In genomic region chr2:158611326-158611719, GRCm38 (mm10) we compare ENCODE assay signal across 9 mouse cellular contexts. TPM values are rescaled to one million over a fixed set of nuclear protein-coding genes. Genes with fewer than 3 reads are reported as not detected.
DNase-seq lines count a peak whose midpoint lies in the region; ATAC-seq and TF ChIP-seq lines count a peak whose summit lies in the region.
"Had no signal": no experiment of that assay in that cellular context is flagged by ENCODE, and none has a peak within 500 bp of the region (broad histone marks: within the 10 kb centered on the region; RNA-seq: fewer than 3 reads in every experiment).

No protein-coding gene starts in this region.

- no peak overlapping the region for H3K27ac ChIP-seq in intestine, postnatal 0 days (ENCODE audit: low read depth, low read length)
- H3K27ac ChIP-seq in intestine, embryonic 16.5 days (ENCODE audit: low read length) = no peak overlapping the region
- H3K27ac ChIP-seq in forebrain, embryonic 12.5 days = peak overlapping the region; percentile 91
- peak overlapping the region; percentile 55; the same call in 1 of the 2 replicates for H3K27ac ChIP-seq in midbrain, embryonic 10.5 days (replicated peaks)

- no peak for ATAC-seq in intestine, postnatal 0 days
- ATAC-seq in intestine, embryonic 16.5 days = no peak
- ATAC-seq in G1E (ENCODE audit: extremely low read depth, insufficient number of reproducible peaks, low FRiP score, poor library complexity, severe bottlenecking) = no peak
- no peak for ATAC-seq in forebrain, embryonic 12.5 days (ENCODE audit: low FRiP score)

- H3K4me2 ChIP-seq in intestine, postnatal 0 days (replicated peaks; ENCODE audit: low read depth) = 0 out of 2 replicates have a peak overlapping the region, but pooled peaks have one; percentile 37
- H3K4me2 ChIP-seq in intestine, embryonic 16.5 days (ENCODE audit: low read depth, low read length) = no peak overlapping the region
- peak overlapping the region; percentile 52 for H3K4me2 ChIP-seq in forebrain, embryonic 12.5 days

- H3K4me3 ChIP-seq in intestine, postnatal 0 days (ENCODE audit: low read depth, low read length) = no peak overlapping the region
- H3K4me3 ChIP-seq in intestine, embryonic 16.5 days (ENCODE audit: low read length) = no peak overlapping the region
- H3K4me3 ChIP-seq in G1E (ENCODE audit: low read depth, low read length) = peak overlapping the region; percentile 9; the same call in 1 of the 2 replicates
- peak overlapping the region; percentile 51 for H3K4me3 ChIP-seq in forebrain, embryonic 12.5 days (replicated peaks)
- peak overlapping the region; percentile 48 for H3K4me3 ChIP-seq in midbrain, embryonic 10.5 days

- H3K27me3 ChIP-seq in intestine, postnatal 0 days (replicated peaks; ENCODE audit: control insufficient read depth, insufficient read depth, low read length) = peaks cover 94% of the 10 kb centered on the region
- H3K27me3 ChIP-seq in intestine, embryonic 16.5 days (replicated peaks; ENCODE audit: control insufficient read depth, insufficient read depth, low read length) = peaks cover 93% of the 10 kb centered on the region
- peaks cover 66% of the 10 kb centered on the region for H3K27me3 ChIP-seq in G1E (ENCODE audit: insufficient read depth, low read length)
- peaks cover 99% of the 10 kb centered on the region for H3K27me3 ChIP-seq in forebrain, embryonic 12.5 days
- H3K27me3 ChIP-seq in midbrain, embryonic 10.5 days (ENCODE audit: low read depth, poor library complexity, severe bottlenecking) = peaks cover 100% of the 10 kb centered on the region

- no peak overlapping the region for H3K9ac ChIP-seq in intestine, postnatal 0 days (ENCODE audit: low read depth, low read length)
- H3K9ac ChIP-seq in intestine, embryonic 16.5 days (ENCODE audit: low read depth, low read length) = no peak overlapping the region
- H3K9ac ChIP-seq in forebrain, embryonic 12.5 days = peak overlapping the region; percentile 74

- no peaks in the 10 kb centered on the region for H3K9me3 ChIP-seq in intestine, postnatal 0 days (ENCODE audit: control insufficient read depth)
- no peaks in the 10 kb centered on the region for H3K9me3 ChIP-seq in intestine, embryonic 16.5 days (ENCODE audit: control insufficient read depth, low read length)
- H3K9me3 ChIP-seq in G1E (replicated peaks) = peaks cover 53% of the 10 kb centered on the region
- H3K9me3 ChIP-seq in forebrain, embryonic 12.5 days = no peaks in the 10 kb centered on the region
- no peaks in the 10 kb centered on the region for H3K9me3 ChIP-seq in midbrain, embryonic 10.5 days (replicated peaks)

- no peaks in the 10 kb centered on the region for H3K36me3 ChIP-seq in intestine, postnatal 0 days (ENCODE audit: control insufficient read depth, insufficient read depth)
- no peaks in the 10 kb centered on the region for H3K36me3 ChIP-seq in intestine, embryonic 16.5 days (ENCODE audit: control insufficient read depth, insufficient read depth, low read length)
- H3K36me3 ChIP-seq in G1E (replicated peaks) = no peaks in the 10 kb centered on the region
- H3K36me3 ChIP-seq in forebrain, embryonic 12.5 days (replicated peaks) = 0 out of 2 replicates have a peak, but pooled peaks cover 3% of the 10 kb centered on the region
- no peaks in the 10 kb centered on the region for H3K36me3 ChIP-seq in midbrain, embryonic 10.5 days

- no peak for TF ChIP-seq CTCF in intestine, postnatal 0 days (IDR thresholded peaks at IDR 0.05; ENCODE audit: low read depth)
- TF ChIP-seq CTCF in G1E (IDR thresholded peaks at IDR 0.05; ENCODE audit: low read depth, low read length) = no peak

- 3% methylated on average over 30 of the region's 30 CpGs for WGBS in intestine, postnatal 0 days
- WGBS in intestine, embryonic 16.5 days = under 1% methylated on average over 30 of the region's 30 CpGs
- WGBS in forebrain, embryonic 12.5 days = under 1% methylated on average over 29 of the region's 30 CpGs
- WGBS in midbrain, embryonic 10.5 days = under 1% methylated on average over 30 of the region's 30 CpGs

- DNase-seq in G1E (ENCODE audit: low spot score) = no peak
- peak; percentile 49 for DNase-seq in midbrain, embryonic 10.5 days (ENCODE audit: low spot score)
- no peak for DNase-seq in thymus, postnatal 36 days
- DNase-seq in adrenal gland, adult 2 months = no peak
- DNase-seq in cerebellum, postnatal 4 days (ENCODE audit: low spot score in 2 of 2) = no peak
- DNase-seq: lung, postnatal 36 days had no signal

- H3K4me1 ChIP-seq in intestine, postnatal 0 days (replicated peaks; ENCODE audit: control insufficient read depth, insufficient read depth, low read length) = no peaks in the 10 kb centered on the region
- peaks cover 4% of the 10 kb centered on the region for H3K4me1 ChIP-seq in intestine, embryonic 16.5 days (ENCODE audit: control insufficient read depth, insufficient read depth, low read length)
- peaks cover 45% of the 10 kb centered on the region for H3K4me1 ChIP-seq in G1E (ENCODE audit: insufficient read depth, low read depth, low read length)
- peaks cover 44% of the 10 kb centered on the region for H3K4me1 ChIP-seq in forebrain, embryonic 12.5 days
- H3K4me1 ChIP-seq in midbrain, embryonic 10.5 days = peaks cover 66% of the 10 kb centered on the region

RNA-seq across cellular contexts. Expression of gene Slc32a1, which starts 0.8 kb away (rescaled TPM):
- not detected in 2 replicates for polyA plus RNA-seq in intestine, postnatal 0 days (2015; fragmentation: Nextera tagmentation; extraction: Ambion mirVana)
- not detected in 2 replicates for polyA plus RNA-seq in intestine, embryonic 16.5 days (2015; fragmentation: Nextera tagmentation; extraction: Ambion mirVana)
- total RNA-seq in G1E (2014; fragmentation: Nextera tagmentation) = not detected in 2 replicates
- not detected in 2 replicates for total RNA-seq in G1E (2017)
- polyA plus RNA-seq in G1E (2012) = 0.02 TPM in 1 of 2 replicates, not detected in the other
- 3.8 and 4.3 TPM in 2 replicates for polyA plus RNA-seq in forebrain, embryonic 12.5 days (2016; fragmentation: Nextera tagmentation; extraction: Ambion mirVana)
- 0.25 and 0.68 TPM in 2 replicates for polyA plus RNA-seq in midbrain, embryonic 10.5 days (2016; fragmentation: Nextera tagmentation; extraction: Ambion mirVana)
- not detected for total RNA-seq in adrenal gland, adult 2 months (2021)
- not detected in 2 replicates for polyA plus RNA-seq in adrenal gland, adult 2 months (2012; rRNA removed)

RNA-seq across cellular contexts. Expression of gene Actr5, which starts 13.4 kb away (rescaled TPM):
- polyA plus RNA-seq in intestine, postnatal 0 days (2015; fragmentation: Nextera tagmentation; extraction: Ambion mirVana) = 3.7 and 5.3 TPM in 2 replicates
- polyA plus RNA-seq in intestine, embryonic 16.5 days (2015; fragmentation: Nextera tagmentation; extraction: Ambion mirVana) = 1.0 and 3.8 TPM in 2 replicates
- total RNA-seq in G1E (2014; fragmentation: Nextera tagmentation) (22.5 and 24.7 TPM in 2 replicates), G1E (2017) (20.2 and 22.5 TPM in 2 replicates)
- 18.2 and 19.7 TPM in 2 replicates for polyA plus RNA-seq in G1E (2012)
- polyA plus RNA-seq in forebrain, embryonic 12.5 days (2016; fragmentation: Nextera tagmentation; extraction: Ambion mirVana) = 20.3 and 22.6 TPM in 2 replicates
- 14.1 and 14.8 TPM in 2 replicates for polyA plus RNA-seq in midbrain, embryonic 10.5 days (2016; fragmentation: Nextera tagmentation; extraction: Ambion mirVana)
- 10 to 100 TPM in 1 of 2 experiments, 1 to 10 TPM in 1; 9.1 to 10.1 TPM for total RNA-seq in adrenal gland, adult 2 months (2021)
- 7.1 and 9.0 TPM in 2 replicates for polyA plus RNA-seq in adrenal gland, adult 2 months (2012; rRNA removed)

RNA-seq across cellular contexts. Expression of gene Ppp1r16b, which starts 53.9 kb away (rescaled TPM):
- 3.3 and 3.4 TPM in 2 replicates for polyA plus RNA-seq in intestine, postnatal 0 days (2015; fragmentation: Nextera tagmentation; extraction: Ambion mirVana)
- polyA plus RNA-seq in intestine, embryonic 16.5 days (2015; fragmentation: Nextera tagmentation; extraction: Ambion mirVana) = 3.5 and 4.0 TPM in 2 replicates
- total RNA-seq in G1E (2014; fragmentation: Nextera tagmentation) = 0.34 and 0.75 TPM in 2 replicates
- 0.06 and 0.16 TPM in 2 replicates for total RNA-seq in G1E (2017)
- not detected in 2 replicates for polyA plus RNA-seq in G1E (2012)
- polyA plus RNA-seq in forebrain, embryonic 12.5 days (2016; fragmentation: Nextera tagmentation; extraction: Ambion mirVana) = 2.9 and 3.2 TPM in 2 replicates
- 3.6 and 3.7 TPM in 2 replicates for polyA plus RNA-seq in midbrain, embryonic 10.5 days (2016; fragmentation: Nextera tagmentation; extraction: Ambion mirVana)
- 10 to 100 TPM in 1 of 2 experiments, 1 to 10 TPM in 1; 9.3 to 13.3 TPM for total RNA-seq in adrenal gland, adult 2 months (2021)
- 3.3 and 4.1 TPM in 2 replicates for polyA plus RNA-seq in adrenal gland, adult 2 months (2012; rRNA removed)

Comparison
In these comparisons a context has a peak if more than half of its experiments do, and no peak if none do; other contexts are left out.
1. H3K27ac ChIP-seq: peak in forebrain, embryonic 12.5 days (single experiment) and midbrain, embryonic 10.5 days (single experiment); none in intestine, postnatal 0 days (single experiment) and intestine, embryonic 16.5 days (single experiment).
2. H3K4me3 ChIP-seq: peak in G1E (single experiment), forebrain, embryonic 12.5 days (single experiment) and midbrain, embryonic 10.5 days (single experiment); none in intestine, postnatal 0 days (single experiment) and intestine, embryonic 16.5 days (single experiment).